Mouse (Mus musculus): ENCODE results near the gene Irak4.

Irak4 gene

GRCm38 (mm10) chr15:94564909-94565308 is 21.5 kb downstream of the Irak4 start:
- DNase-seq = no peak

GRCm38 (mm10) chr15:94565854-94566253 is 22.4 kb downstream of the Irak4 start:
- no peak for DNase-seq

- no peak for DNase-seq
Measured at GRCm38 (mm10) chr15:94568496-94569182, 25.2 kb downstream of the Irak4 start.

- no peak for DNase-seq
Measured at GRCm38 (mm10) chr15:94571501-94571900, 28.1 kb downstream of the Irak4 start.

GRCm38 (mm10) chr15:94572746-94573145 is 29.3 kb downstream of the Irak4 start:
- DNase-seq = no peak

GRCm38 (mm10) chr15:94574566-94575268 is 31.3 kb downstream of the Irak4 start:
- no peak for DNase-seq

GRCm38 (mm10) chr15:94582000-94582593 is 38.7 kb downstream of the Irak4 start:
- peak; percentile 42 for DNase-seq

- DNase-seq = no peak
Measured at GRCm38 (mm10) chr15:94583153-94583552, 39.7 kb downstream of the Irak4 start.

- no peak for DNase-seq
Measured at GRCm38 (mm10) chr15:94584738-94585137, 41.3 kb downstream of the Irak4 start.

- no peak for DNase-seq
Measured at GRCm38 (mm10) chr15:94587826-94588715, 44.6 kb downstream of the Irak4 start.

- DNase-seq = peak; percentile 100
Measured at GRCm38 (mm10) chr15:94589219-94590075, 46.0 kb downstream of the Irak4 start, which contains the start of gene Twf1. Gene Twf1 (minus strand): TSS chr15:94589889.

- DNase-seq = no peak
Measured at GRCm38 (mm10) chr15:94590083-94590482, 46.6 kb downstream of the Irak4 start.

GRCm38 (mm10) chr15:94591356-94591755 is 47.9 kb downstream of the Irak4 start:
- no peak for DNase-seq

- DNase-seq = peak; percentile 36
Measured at GRCm38 (mm10) chr15:94593586-94593985, 50.1 kb downstream of the Irak4 start.

GRCm38 (mm10) chr15:94600145-94600707 is 56.8 kb downstream of the Irak4 start:
- no peak for DNase-seq

GRCm38 (mm10) chr15:94601339-94601738 is 57.9 kb downstream of the Irak4 start:
- peak; percentile 81 for DNase-seq

GRCm38 (mm10) chr15:94602441-94602840 is 59.0 kb downstream of the Irak4 start:
- DNase-seq = no peak

- no peak for DNase-seq
Measured at GRCm38 (mm10) chr15:94607768-94608167, 64.3 kb downstream of the Irak4 start.

GRCm38 (mm10) chr15:94616036-94616435 is 72.6 kb downstream of the Irak4 start:
- DNase-seq = no peak

- no peak for DNase-seq
Measured at GRCm38 (mm10) chr15:94620909-94621308, 77.5 kb downstream of the Irak4 start.

GRCm38 (mm10) chr15:94628463-94628829 is 85.0 kb downstream of the Irak4 start:
- no peak for DNase-seq
